12 mouse cellular contexts compared by ENCODE assay signal in genomic region chr9:59941885-59942350, GRCm38 (mm10). TPM values are rescaled to one million over a fixed set of nuclear protein-coding genes. Genes with fewer than 3 reads are reported as not detected.
A peak's percentile ranks its signal among the peaks of the same experiment; 100 is the strongest.
DNase-seq lines count a peak whose midpoint lies in the region; ATAC-seq and TF ChIP-seq lines count a peak whose summit lies in the region.
"Had no signal": no experiment of that assay in that cellular context is flagged by ENCODE, and none has a peak within 500 bp of the region (broad histone marks: within the 10 kb centered on the region; RNA-seq: fewer than 3 reads in every experiment).

No protein-coding gene starts in this region.

- intact Hi-C loops in heart, postnatal 36 days (cut with DNase I): no loop called here

- ATAC-seq in heart, embryonic 16.5 days (replicated peaks; ENCODE audit: extremely low read depth, insufficient read depth, low FRiP score): no peak
- ATAC-seq in embryonic facial prominence, embryonic 14.5 days (ENCODE audit: low read depth): peak; percentile 70; the same call in 1 of the 2 replicates

- whole genome bisulfite sequencing in heart, embryonic 16.5 days: 19% methylated on average over 9 of the region's 9 CpGs
- WGBS in embryonic facial prominence, embryonic 14.5 days: 45% methylated on average over 9 of the region's 9 CpGs
- 54% methylated on average over 9 of the region's 9 CpGs for WGBS in kidney, adult 2 months

- TF ChIP-seq CTCF in kidney, adult 2 months (conservative IDR thresholded peaks at IDR 0.05; ENCODE audit: insufficient read depth, insufficient read length, low read depth, low read length): no peak

- peaks cover 7% of the 10 kb centered on the region for H3K4me1 ChIP-seq in heart, embryonic 16.5 days (ENCODE audit: control insufficient read depth, insufficient read depth, low read length)
- no peaks in the 10 kb centered on the region for H3K4me1 ChIP-seq in embryonic facial prominence, embryonic 14.5 days (ENCODE audit: control insufficient read depth, insufficient read depth, low read length)
- no peaks in the 10 kb centered on the region for H3K4me1 ChIP-seq in kidney, adult 2 months (ENCODE audit: control insufficient read depth, insufficient read depth, low read length)

- H3K4me2 ChIP-seq in heart, embryonic 16.5 days (ENCODE audit: low read depth, low read length): peak overlapping the region; percentile 19
- H3K4me2 ChIP-seq in embryonic facial prominence, embryonic 14.5 days (ENCODE audit: low read depth, low read length): no peak overlapping the region
- H3K4me2 ChIP-seq: hindbrain, embryonic 12.5 days; neural tube, embryonic 13.5 days had no signal

- H3K9me3 ChIP-seq in heart, embryonic 16.5 days (replicated peaks; ENCODE audit: control insufficient read depth, low read length): no peaks in the 10 kb centered on the region
- H3K9me3 ChIP-seq in embryonic facial prominence, embryonic 14.5 days (ENCODE audit: control insufficient read depth, low read length): no peaks in the 10 kb centered on the region
- H3K9me3 ChIP-seq: hindbrain, embryonic 12.5 days; neural tube, embryonic 13.5 days had no signal

- no peak for DNase-seq in heart, postnatal 36 days
- DNase-seq in 416B (ENCODE audit: low read depth): peak; percentile 35
- DNase-seq in embryonic facial prominence, embryonic 14.5 days (ENCODE audit: low spot score): peak; percentile 77
- peak; percentile 94 for DNase-seq in naive thymus-derived CD4-positive, alpha-beta T cell, adult 2 months (ENCODE audit: low read depth)
- DNase-seq in left cerebral cortex, adult 11 months (ENCODE audit: low spot score): no peak
- no peak for DNase-seq in cerebellum, adult 9-11 months
- no peak for DNase-seq in kidney, adult 2 months
- DNase-seq: lung, adult 18-20 months had no signal

- no peak for TF ChIP-seq POLR2A in kidney, adult 2 months (IDR thresholded peaks at IDR 0.05; ENCODE audit: low read depth, low read length)

- no peaks in the 10 kb centered on the region for H3K36me3 ChIP-seq in heart, embryonic 16.5 days (ENCODE audit: control insufficient read depth, insufficient read depth)
- no peaks in the 10 kb centered on the region for H3K36me3 ChIP-seq in embryonic facial prominence, embryonic 14.5 days (ENCODE audit: control insufficient read depth, insufficient read depth, low read length)
- H3K36me3 ChIP-seq in kidney, adult 2 months (ENCODE audit: control insufficient read depth, insufficient read depth, low read length): no peaks in the 10 kb centered on the region
- H3K36me3 ChIP-seq: hindbrain, embryonic 12.5 days; neural tube, embryonic 13.5 days had no signal

- H3K27ac ChIP-seq in heart, embryonic 16.5 days (ENCODE audit: low read length): no peak overlapping the region
- no peak overlapping the region; the same call in 1 of the 2 replicates for H3K27ac ChIP-seq in embryonic facial prominence, embryonic 14.5 days (replicated peaks; ENCODE audit: low read depth, low read length)
- H3K27ac ChIP-seq in kidney, adult 2 months (ENCODE audit: insufficient read depth, low read depth, low read length): no peak overlapping the region
- H3K27ac ChIP-seq: hindbrain, embryonic 12.5 days; neural tube, embryonic 13.5 days had no signal

- no peaks in the 10 kb centered on the region for H3K27me3 ChIP-seq in heart, embryonic 16.5 days (ENCODE audit: control insufficient read depth, insufficient read depth, low read length)
- no peaks in the 10 kb centered on the region for H3K27me3 ChIP-seq in embryonic facial prominence, embryonic 14.5 days (replicated peaks; ENCODE audit: control insufficient read depth, insufficient read depth, low read length)
- no peaks in the 10 kb centered on the region; the same call in 1 of the 2 replicates for H3K27me3 ChIP-seq in kidney, adult 2 months (replicated peaks; ENCODE audit: control insufficient read depth, insufficient read depth, low read length)
- H3K27me3 ChIP-seq: hindbrain, embryonic 12.5 days; neural tube, embryonic 13.5 days had no signal

- no peak overlapping the region for H3K9ac ChIP-seq in heart, embryonic 16.5 days (ENCODE audit: low read length)
- no peak overlapping the region for H3K9ac ChIP-seq in embryonic facial prominence, embryonic 14.5 days (ENCODE audit: low read depth, low read length)
- H3K9ac ChIP-seq: hindbrain, embryonic 12.5 days; neural tube, embryonic 13.5 days had no signal

- H3K4me3 ChIP-seq in heart, embryonic 16.5 days (ENCODE audit: low read length): no peak overlapping the region
- H3K4me3 ChIP-seq in embryonic facial prominence, embryonic 14.5 days (ENCODE audit: low read depth, low read length): no peak overlapping the region
- H3K4me3 ChIP-seq in kidney, adult 2 months (ENCODE audit: insufficient read depth, low read depth, low read length): no peak overlapping the region
- H3K4me3 ChIP-seq: hindbrain, embryonic 12.5 days; neural tube, embryonic 13.5 days had no signal

RNA-seq across cellular contexts. Expression of gene Nr2e3, which starts 18.5 kb away (rescaled TPM):
- not detected in 2 replicates for polyA plus RNA-seq in heart, embryonic 16.5 days (2015; fragmentation: Nextera tagmentation; extraction: Ambion mirVana)
- not detected for total RNA-seq in heart, postnatal 36 days (2021)
- polyA plus RNA-seq in embryonic facial prominence, embryonic 14.5 days (2014; fragmentation: Nextera tagmentation; extraction: Ambion mirVana): 0.41 and 0.60 TPM in 2 replicates
- 1.2 TPM in 2 replicates for polyA plus RNA-seq in kidney, adult 2 months (2012; rRNA removed)
- total RNA-seq: layer of hippocampus, postnatal 14 days had no signal

Comparison
In these comparisons a context has a peak if more than half of its experiments do, and no peak if none do; other contexts are left out.
1. DNase-seq: peak in 416B (single experiment), embryonic facial prominence, embryonic 14.5 days (single experiment) and naive thymus-derived CD4-positive, alpha-beta T cell, adult 2 months (single experiment); none in heart, postnatal 36 days (0 of 2), left cerebral cortex, adult 11 months (single experiment), cerebellum, adult 9-11 months (single experiment) and kidney, adult 2 months (single experiment).